Mouse (Mus musculus) brain, embryonic 14.5 days (tissue): ENCODE results near the gene Bcas3. TPM values are rescaled to one million over a fixed set of nuclear protein-coding genes. Genes with fewer than 3 reads are reported as not detected.

Experiments used
- DNase-seq: peaks from one replicate; pipeline ENCODE4 v3.0.0-alpha.2; 2011; ENCODE audit warnings: low read depth
- CTCF ChIP-seq: fragments of 200-500 bp; IDR thresholded peaks from 2 replicates; pipeline ENCODE4 v1.5.1; 2012; ENCODE audit warnings: inconsistent platforms, mild to moderate bottlenecking, moderate library complexity, borderline replicate concordance; ENCODE audit not compliant: insufficient read depth, insufficient read length; ENCODE audit errors: extremely low read depth
- POLR2A ChIP-seq: fragments of 200-500 bp; IDR thresholded peaks from 2 replicates; pipeline ENCODE4 v1.6.1; 2012; ENCODE audit warnings: mild to moderate bottlenecking, inconsistent platforms, borderline replicate concordance; ENCODE audit not compliant: poor library complexity, insufficient read depth, insufficient read length, severe bottlenecking; ENCODE audit errors: extremely low read depth
- polyA plus RNA-seq: library from polyadenylated mRNA; depleted of rRNA; stranded (reverse); fragments of >200 nt; gene quantifications from 2 replicates; pipeline ENCODE4 v1.2.3, GENCODE M21; 2012

The Bcas3 gene
- polyA plus RNA-seq, 1 experiment, result 26.2 TPM

- TF ChIP-seq CTCF (no peak), POLR2A (no peak)
- DNase-seq, result no peak
Measured at GRCm38 (mm10) chr11:85621486-85621885, 268.5 kb downstream of the Bcas3 start.

- TF ChIP-seq CTCF (no peak), POLR2A (no peak)
- DNase-seq, result peak; percentile 51
Measured at GRCm38 (mm10) chr11:85621994-85622393, 269.0 kb downstream of the Bcas3 start.

- no peak for TF ChIP-seq POLR2A
- TF ChIP-seq CTCF, result no peak
- DNase-seq, result no peak
Measured at GRCm38 (mm10) chr11:85625206-85625605, 272.2 kb downstream of the Bcas3 start.

GRCm38 (mm10) chr11:85626846-85627245, 273.9 kb downstream of the Bcas3 start:
- DNase-seq, result no peak
- TF ChIP-seq CTCF, result peak; percentile 35; the same call in 1 of the 2 replicates
- no peak for TF ChIP-seq POLR2A

GRCm38 (mm10) chr11:85627405-85627804, 274.4 kb downstream of the Bcas3 start:
- TF ChIP-seq CTCF (no peak), POLR2A (no peak)
- no peak for DNase-seq

- no peak for TF ChIP-seq POLR2A
- no peak for TF ChIP-seq CTCF
- DNase-seq, result no peak
Measured at GRCm38 (mm10) chr11:85628303-85629063, 275.5 kb downstream of the Bcas3 start.

GRCm38 (mm10) chr11:85632568-85632981, 279.6 kb downstream of the Bcas3 start:
- DNase-seq, result no peak
- TF ChIP-seq POLR2A, result no peak
- no peak for TF ChIP-seq CTCF

- no peak for DNase-seq
- TF ChIP-seq CTCF, result no peak
- no peak for TF ChIP-seq POLR2A
Measured at GRCm38 (mm10) chr11:85638696-85639495, 285.9 kb downstream of the Bcas3 start.

GRCm38 (mm10) chr11:85640659-85641058, 287.7 kb downstream of the Bcas3 start:
- no peak for TF ChIP-seq POLR2A
- TF ChIP-seq CTCF, result no peak
- peak; percentile 79 for DNase-seq

GRCm38 (mm10) chr11:85641486-85641885, 288.5 kb downstream of the Bcas3 start:
- no peak for DNase-seq
- TF ChIP-seq POLR2A (no peak), CTCF (no peak)

GRCm38 (mm10) chr11:85642591-85642990, 289.6 kb downstream of the Bcas3 start:
- DNase-seq, result no peak

More at GRCm38 (mm10) chr11:85642591-85642990, 289.6 kb downstream of the Bcas3 start:
- TF ChIP-seq CTCF, result no peak
- TF ChIP-seq POLR2A, result no peak
